In the genomic region with DNA sequence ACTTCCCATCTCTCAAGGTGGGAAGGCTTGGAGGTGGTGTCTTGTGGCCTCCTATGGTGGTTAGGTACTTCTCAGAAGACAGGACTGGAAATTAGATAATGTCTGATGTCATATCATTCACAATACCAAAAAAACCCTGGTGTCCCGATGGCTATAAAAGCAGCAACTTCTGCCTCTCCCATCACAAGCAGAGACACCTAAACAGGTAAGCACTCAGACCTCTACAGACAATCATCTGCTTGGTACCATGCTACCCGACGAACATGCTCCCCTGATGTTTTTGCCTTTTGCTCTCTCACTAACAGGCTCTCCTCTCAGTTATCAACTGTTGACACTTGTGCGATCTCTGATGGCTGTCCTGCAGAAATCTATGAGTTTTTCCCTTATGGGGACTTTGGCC, we compare ENCODE assay signal across 22 mouse cellular contexts. TPM values are rescaled to one million over a fixed set of nuclear protein-coding genes. Genes with fewer than 3 reads are reported as not detected.
"Had no signal": no experiment of that assay in that cellular context is flagged by ENCODE, and none has a peak within 500 bp of the region (broad histone marks: within the 10 kb centered on the region; RNA-seq: fewer than 3 reads in every experiment).

TSS of gene Il22 (plus strand) at position 301 of the 400 bp plus-strand sequence.

- DNase-seq: cerebellum, adult 8-10 months; cerebellum, adult 9-10 months; cerebellum, adult 9-11 months; cerebellum, postnatal 10 days; cerebellum, postnatal 14 days; cerebellum, postnatal 25 days; cerebellum, postnatal 36 days; embryo, embryonic 11 days; forebrain, postnatal 0 days; gastrocnemius, adult 2 months; gastrocnemius, postnatal 10 days; gastrocnemius, postnatal 14 days; gastrocnemius, postnatal 25 days; gastrocnemius, postnatal 36 days; heart, adult 18-20 months; heart, adult 2 months had no signal

RNA-seq across cellular contexts. Expression of gene Il22, which starts in this region (rescaled TPM):
- total RNA-seq: common myeloid progenitor, adult 5-6 weeks; gastrocnemius, adult 18-20 months; gastrocnemius, adult 2 months; gastrocnemius, adult 8-10 months; gastrocnemius, postnatal 10 days; gastrocnemius, postnatal 14 days; gastrocnemius, postnatal 25 days; gastrocnemius, postnatal 36 days; gastrocnemius, postnatal 4 days; granulocyte monocyte progenitor cell, adult 5-6 weeks; heart, adult 18-20 months; heart, adult 2 months; heart, adult 8-10 months had no signal
